8 mouse cellular contexts compared by ENCODE assay signal in the genomic region with DNA sequence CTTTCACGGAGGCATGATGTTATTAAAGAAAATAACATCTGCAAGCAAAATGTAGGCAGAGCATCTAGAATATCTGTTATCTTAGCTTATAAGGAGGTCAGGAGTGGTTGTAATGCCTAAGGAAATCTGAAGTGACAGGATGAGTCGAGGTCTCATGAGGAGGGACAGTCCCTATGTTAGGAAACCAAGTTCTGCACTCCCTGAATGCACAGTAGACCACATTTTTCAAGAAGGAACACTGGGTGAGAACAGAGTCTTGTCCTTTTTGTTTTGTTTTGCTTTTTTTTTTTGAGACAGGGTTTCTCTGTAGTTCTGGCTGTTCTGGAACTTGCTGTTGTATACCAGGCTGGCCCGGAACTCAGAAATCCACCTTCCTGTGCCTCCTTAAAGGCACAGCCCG. TPM values are rescaled to one million over a fixed set of nuclear protein-coding genes. Genes with fewer than 3 reads are reported as not detected.
DNase-seq lines count a peak whose midpoint lies in the region; ATAC-seq and TF ChIP-seq lines count a peak whose summit lies in the region.

No protein-coding gene starts in this region.

- no peaks in the 10 kb centered on the region for H3K27me3 ChIP-seq in embryonic facial prominence, embryonic 11.5 days (ENCODE audit: control insufficient read depth, insufficient read depth, low read length)
- H3K27me3 ChIP-seq in limb, embryonic 10.5 days (ENCODE audit: low read depth, poor library complexity, severe bottlenecking): no peaks in the 10 kb centered on the region
- H3K27me3 ChIP-seq in small intestine, adult 2 months (ENCODE audit: control insufficient read depth, insufficient read depth, low read length): no peaks in the 10 kb centered on the region

- ATAC-seq in embryonic facial prominence, embryonic 11.5 days (replicated peaks; ENCODE audit: insufficient number of reproducible peaks, low FRiP score, low TSS enrichment, low read depth): no peak

- no peak for TF ChIP-seq CTCF in lung, adult 2 months (IDR thresholded peaks at IDR 0.05; ENCODE audit: insufficient read depth, low read length)
- no peak for TF ChIP-seq CTCF in small intestine, adult 2 months (IDR thresholded peaks at IDR 0.05; ENCODE audit: extremely low read depth, insufficient read length, insufficient replicate concordance, low read depth, low read length)

- peak overlapping the region; percentile 28 for H3K4me3 ChIP-seq in lung, adult 2 months (replicated peaks; ENCODE audit: extremely low read depth, low read depth, low read length)
- H3K4me3 ChIP-seq in embryonic facial prominence, embryonic 11.5 days (ENCODE audit: low read depth, low read length): peak overlapping the region; percentile 95
- peak overlapping the region; percentile 72 for H3K4me3 ChIP-seq in limb, embryonic 10.5 days
- no peak overlapping the region for H3K4me3 ChIP-seq in small intestine, adult 2 months (ENCODE audit: low read depth, low read length)

- 5% methylated on average over 4 of the region's 4 CpGs for WGBS in lung, adult 2 months
- WGBS in embryonic facial prominence, embryonic 11.5 days: 50% methylated on average over 4 of the region's 4 CpGs
- WGBS in limb, embryonic 10.5 days: 63% methylated on average over 4 of the region's 4 CpGs
- 3% methylated on average over 4 of the region's 4 CpGs for WGBS in small intestine, adult 2 months

- H3K36me3 ChIP-seq in embryonic facial prominence, embryonic 11.5 days (replicated peaks; ENCODE audit: control insufficient read depth, insufficient read depth, low read depth, low read length): no peaks in the 10 kb centered on the region
- peaks cover 13% of the 10 kb centered on the region for H3K36me3 ChIP-seq in limb, embryonic 10.5 days
- no peaks in the 10 kb centered on the region for H3K36me3 ChIP-seq in small intestine, adult 2 months (ENCODE audit: control insufficient read depth, insufficient read depth, low read length)

- no peak for DNase-seq in lung, adult 2 months
- DNase-seq in lung, postnatal 25 days (ENCODE audit: low spot score): no peak
- DNase-seq in embryonic facial prominence, embryonic 11.5 days (ENCODE audit: low spot score): no peak
- no peak for DNase-seq in limb, embryonic 10.5 days (ENCODE audit: low spot score)
- no peak for DNase-seq in adrenal gland, postnatal 14 days
- DNase-seq in urinary bladder, adult 18-20 months (ENCODE audit: low spot score in 2 of 2): no peak
- no peak for DNase-seq in cerebellum, adult 11 months

- peaks cover 12% of the 10 kb centered on the region; the same call in 1 of the 2 replicates for H3K4me1 ChIP-seq in lung, adult 2 months (ENCODE audit: control insufficient read depth, insufficient read depth, low read length)
- no peaks in the 10 kb centered on the region for H3K4me1 ChIP-seq in embryonic facial prominence, embryonic 11.5 days (ENCODE audit: control insufficient read depth, insufficient read depth, low read length)
- peaks cover 16% of the 10 kb centered on the region for H3K4me1 ChIP-seq in limb, embryonic 10.5 days
- H3K4me1 ChIP-seq in small intestine, adult 2 months (ENCODE audit: control insufficient read depth, insufficient read depth, insufficient read length, low read length): peaks cover 3% of the 10 kb centered on the region

- TF ChIP-seq POLR2A in lung, adult 2 months (IDR thresholded peaks at IDR 0.05; ENCODE audit: borderline replicate concordance, extremely low read depth, low read depth, low read length): no peak
- no peak for TF ChIP-seq POLR2A in small intestine, adult 2 months (IDR thresholded peaks at IDR 0.05; ENCODE audit: low read depth, low read length)

- peak overlapping the region; percentile 52 for H3K4me2 ChIP-seq in embryonic facial prominence, embryonic 11.5 days (ENCODE audit: low read depth, low read length)

- H3K9me3 ChIP-seq in embryonic facial prominence, embryonic 11.5 days (replicated peaks; ENCODE audit: control insufficient read depth, low read length): no peaks in the 10 kb centered on the region; the same call in 1 of the 2 replicates
- H3K9me3 ChIP-seq in limb, embryonic 10.5 days (replicated peaks): no peaks in the 10 kb centered on the region

- H3K9ac ChIP-seq in embryonic facial prominence, embryonic 11.5 days (replicated peaks; ENCODE audit: low read length): peak overlapping the region; percentile 98

- H3K27ac ChIP-seq in embryonic facial prominence, embryonic 11.5 days (replicated peaks; ENCODE audit: low read depth, low read length): no peak overlapping the region
- peak overlapping the region; percentile 96 for H3K27ac ChIP-seq in limb, embryonic 10.5 days
- peak overlapping the region; percentile 54 for H3K27ac ChIP-seq in small intestine, adult 2 months (ENCODE audit: insufficient read depth, low read depth, low read length)

RNA-seq across cellular contexts. Expression of a gene that starts 1.7 kb away (rescaled TPM):
- 6.2 and 9.1 TPM in 2 replicates for polyA plus RNA-seq in lung, adult 2 months (2012; rRNA removed)
- 51.8 and 52.9 TPM in 2 replicates for polyA plus RNA-seq in embryonic facial prominence, embryonic 11.5 days (2014; fragmentation: Nextera tagmentation; extraction: Ambion mirVana)
- 44.2 and 49.2 TPM in 2 replicates for polyA plus RNA-seq in limb, embryonic 10.5 days (2016; fragmentation: Nextera tagmentation; extraction: Ambion mirVana)
- 1.5 and 4.0 TPM in 2 replicates for polyA plus RNA-seq in small intestine, adult 2 months (2012; rRNA removed)
- 66.8 and 68.0 TPM in 2 replicates for total RNA-seq in adrenal gland, postnatal 14 days (2021)
